Mouse (Mus musculus) thymus, adult 2 months (tissue): Measurements from ENCODE around the gene Hecw2. TPM values are rescaled to one million over a fixed set of nuclear protein-coding genes. Genes with fewer than 3 reads are reported as not detected.
A peak's percentile ranks its signal among the peaks of the same experiment; 100 is the strongest.

Source experiments
- DNase-seq: peaks from one replicate; pipeline ENCODE4 v3.0.0; 2021
- H3K27ac ChIP-seq: fragments of 200-500 bp; 2 replicates; pipeline ENCODE4 v1.5.1; 2012; ENCODE audit warnings: low read length, control low read depth; ENCODE audit not compliant: control insufficient read depth, insufficient read depth
- H3K27me3 ChIP-seq: fragments of 200-500 bp; 2 replicates; pipeline ENCODE4 v1.6.1; 2012; ENCODE audit warnings: mild to moderate bottlenecking, low read length, moderate library complexity, mixed read lengths; ENCODE audit not compliant: control insufficient read depth, insufficient read depth
- H3K36me3 ChIP-seq: fragments of 200-500 bp; 2 replicates; pipeline ENCODE4 v1.6.1; 2012; ENCODE audit warnings: mild to moderate bottlenecking, low read length, moderate library complexity; ENCODE audit not compliant: control insufficient read depth, insufficient read depth
- H3K4me1 ChIP-seq: fragments of 200-500 bp; replicated peaks from 2 replicates; pipeline ENCODE4 v1.6.1; 2012; ENCODE audit warnings: low read length; ENCODE audit not compliant: control insufficient read depth, insufficient read depth
- H3K4me3 ChIP-seq: fragments of 200-500 bp; 2 replicates; pipeline ENCODE4 v1.5.1; 2012; ENCODE audit warnings: mild to moderate bottlenecking, low read length, control low read depth, moderate library complexity; ENCODE audit not compliant: control insufficient read depth, insufficient read depth
- CTCF ChIP-seq: fragments of 200-500 bp; IDR thresholded peaks from 2 replicates; pipeline ENCODE4 v1.5.1; 2012; ENCODE audit warnings: mild to moderate bottlenecking, control low read depth, low read length, moderate library complexity, borderline replicate concordance; ENCODE audit not compliant: control insufficient read depth, poor library complexity, insufficient read depth; ENCODE audit errors: extremely low read depth
- POLR2A ChIP-seq: fragments of 200-500 bp; IDR thresholded peaks from 2 replicates; pipeline ENCODE4 v1.6.1; 2012; ENCODE audit warnings: mild to moderate bottlenecking, low read length, control low read depth, moderate library complexity; ENCODE audit not compliant: control insufficient read depth, poor library complexity, insufficient read depth; ENCODE audit errors: extremely low read depth
- WGBS: fragments of 180-500 bp; shearing (Covaris S2); methylation state at CpG from one replicate; pipeline ENCODE4 v1.1.7; 2018; 5-methylcytosine and 5-hydroxymethylcytosine counted together
- polyA plus RNA-seq: library from polyadenylated mRNA; depleted of rRNA; stranded (reverse); fragments of >200 nt; gene quantifications from 2 replicates; pipeline ENCODE4 v1.2.3, GENCODE M21; 2012; rRNA removed

The Hecw2 gene
- polyA plus RNA-seq = 0.55 and 0.77 TPM in 2 replicates

DNA sequence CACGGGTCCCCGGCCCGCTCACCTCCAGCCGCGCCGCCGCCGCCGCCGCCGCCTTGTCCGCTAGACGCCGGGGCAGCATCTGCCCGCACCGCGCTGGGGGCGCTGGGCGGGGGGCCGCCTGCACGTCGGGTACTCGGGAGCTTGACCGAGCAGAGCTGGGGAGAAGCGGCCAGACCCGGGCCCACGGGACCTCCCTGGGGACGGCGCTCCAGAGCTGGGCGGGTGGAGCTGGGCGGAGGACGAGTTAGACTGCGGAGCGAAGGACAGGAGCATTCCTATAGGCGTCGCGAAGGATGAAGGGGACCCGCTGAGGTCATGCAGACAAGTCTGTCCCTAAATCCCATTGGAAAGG is at the start of gene Hecw2:
Gene Hecw2, minus strand, starts transcription at position 215 of the 352 bp plus-strand sequence.
- DNase-seq = no peak
- no peak within 1 kb of the TSS for H3K27ac ChIP-seq
- H3K4me3 ChIP-seq = peak within 1 kb of the TSS; percentile 34

DNA sequence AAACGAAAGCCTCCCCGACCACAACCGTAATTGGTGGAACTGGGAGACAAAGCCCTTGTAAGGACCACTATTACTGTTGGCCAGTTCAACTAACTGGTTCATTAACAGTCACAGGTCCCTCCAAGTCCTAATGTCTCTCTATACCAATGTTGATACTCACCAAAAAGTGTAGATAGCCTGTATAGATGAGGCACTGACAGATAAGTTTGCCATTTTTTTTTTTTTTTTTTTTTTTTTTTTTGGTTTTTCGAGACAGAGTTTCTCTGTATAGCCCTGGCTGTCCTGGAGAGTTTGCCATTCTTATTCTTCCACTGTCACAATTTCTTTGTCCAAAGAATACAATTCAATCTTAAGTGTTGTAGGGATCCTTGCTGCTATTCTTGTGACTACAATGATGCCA is 47.8 kb upstream of the Hecw2 start:
- Histone ChIP-seq H3K27me3 (no peaks in the 10 kb centered on the region), H3K36me3 (no peaks in the 10 kb centered on the region), H3K27ac (no peak overlapping the region), H3K4me1 (no peaks in the 10 kb centered on the region), H3K4me3 (no peak overlapping the region)
- 88% methylated on average over 4 of the region's 4 CpGs for WGBS
- no peak for DNase-seq
- TF ChIP-seq POLR2A (no peak), CTCF (no peak)

More for the DNA sequence above, at the start of gene Hecw2:
- no peaks in the 10 kb centered on the region for H3K36me3 ChIP-seq
- WGBS = 4% methylated on average over 38 of the region's 38 CpGs
- H3K4me1 ChIP-seq = no peaks in the 10 kb centered on the region
- no peak for TF ChIP-seq POLR2A
- no peak for TF ChIP-seq CTCF
- H3K27me3 ChIP-seq = peaks cover 16% of the 10 kb centered on the region

DNA sequence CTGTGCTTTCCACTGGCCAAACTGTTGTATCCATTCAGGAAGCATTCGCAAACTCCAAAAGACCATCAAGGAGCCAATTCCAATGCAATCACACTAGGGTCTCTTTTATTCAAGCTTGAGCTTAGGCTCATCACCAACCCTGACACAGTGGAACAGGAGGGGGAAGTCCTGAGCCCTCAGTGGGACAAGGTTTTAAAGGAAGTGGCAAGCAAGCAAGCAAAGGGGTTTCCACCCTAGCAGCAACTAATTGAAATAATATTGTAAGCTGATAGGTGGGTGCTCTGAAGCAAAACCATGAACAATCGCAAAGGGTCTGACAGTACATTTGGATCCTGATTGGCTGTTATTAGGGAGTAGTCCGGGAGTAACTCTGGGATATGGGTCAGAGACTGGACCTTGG is 25.3 kb upstream of the Hecw2 start:
- 96% methylated on average over 3 of the region's 3 CpGs for WGBS
- no peak for DNase-seq
- no peaks in the 10 kb centered on the region for H3K27me3 ChIP-seq
- H3K4me1 ChIP-seq = no peaks in the 10 kb centered on the region
- TF ChIP-seq CTCF (no peak), POLR2A (no peak)
- H3K4me3 ChIP-seq = no peak overlapping the region
- H3K36me3 ChIP-seq = no peaks in the 10 kb centered on the region
- no peak overlapping the region for H3K27ac ChIP-seq

DNA sequence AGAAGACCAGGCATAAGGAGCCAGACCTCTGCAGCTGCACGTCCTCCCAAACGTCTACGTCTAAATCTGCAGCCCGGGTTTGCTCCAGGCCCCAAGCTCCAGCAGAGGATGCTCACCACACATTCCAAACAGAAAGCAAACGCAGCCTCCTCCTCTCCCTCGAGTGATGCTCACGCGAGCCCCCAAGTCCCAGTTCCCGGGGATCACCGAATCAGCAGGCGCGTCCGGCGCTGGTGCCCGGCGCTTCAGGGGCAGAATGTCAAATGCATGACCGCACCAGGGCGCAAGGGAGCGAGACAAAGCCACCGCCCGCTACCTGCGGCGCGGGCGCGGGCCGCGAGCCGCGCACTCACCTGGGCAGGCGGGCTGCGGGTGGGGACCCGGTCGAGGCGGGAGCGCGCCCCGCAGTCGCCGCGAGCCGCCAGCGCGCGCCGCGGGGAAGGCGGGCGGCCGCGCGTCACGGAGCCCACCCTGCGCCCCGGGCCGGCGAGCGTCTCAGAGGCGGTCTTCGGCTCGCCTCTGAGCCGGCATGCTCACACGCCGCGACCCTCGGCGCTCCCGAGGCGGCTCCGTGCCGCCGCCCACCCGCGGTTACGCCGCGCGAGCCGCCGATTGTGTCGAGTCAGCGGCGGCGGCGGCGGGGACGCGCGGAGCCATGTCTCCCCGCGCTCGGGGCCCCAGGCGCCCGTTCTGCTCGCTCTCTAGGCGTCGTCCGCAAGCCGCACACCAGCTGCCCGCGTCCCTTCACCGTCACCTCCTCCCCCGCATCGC is 600 bp downstream of the Hecw2 start:
- no peak for TF ChIP-seq POLR2A
- Histone ChIP-seq H3K36me3 (no peaks in the 10 kb centered on the region), H3K4me1 (no peaks in the 10 kb centered on the region), H3K4me3 (peak overlapping the region; percentile 34), H3K27ac (no peak overlapping the region), H3K27me3 (peaks cover 16% of the 10 kb centered on the region)
- peak; percentile 3 for DNase-seq
- WGBS = under 1% methylated on average over 87 of the region's 104 CpGs

DNA sequence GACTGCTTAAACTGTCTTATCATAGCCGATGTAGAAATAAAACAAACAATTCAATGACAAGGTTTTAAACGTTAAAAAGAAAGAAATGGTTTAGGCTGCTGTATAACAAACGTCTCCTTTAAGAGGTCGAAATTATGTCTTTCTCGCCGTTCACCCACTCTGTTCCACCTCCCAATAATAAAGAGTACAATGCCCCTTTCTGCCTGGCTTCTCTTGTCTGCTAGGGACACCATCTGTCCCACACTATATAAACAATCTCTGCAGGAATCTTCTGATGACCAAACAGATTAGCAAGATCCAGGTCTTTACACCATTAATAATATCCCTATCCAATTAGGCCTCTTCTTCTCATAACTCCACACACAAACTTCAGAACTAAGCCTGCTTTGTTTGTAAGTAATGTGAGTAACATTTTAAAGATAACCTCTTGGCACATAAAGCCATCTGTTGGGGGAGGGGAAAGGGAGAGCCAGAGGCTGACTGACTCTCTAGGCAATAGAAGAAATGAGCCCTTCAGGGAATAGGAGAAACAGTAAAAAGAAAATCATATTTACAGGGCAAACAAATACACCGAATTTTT is 1.7 kb downstream of the Hecw2 start:
- no peak for TF ChIP-seq CTCF
- TF ChIP-seq POLR2A = no peak
- WGBS = 69% methylated on average over 7 of the region's 7 CpGs
- Histone ChIP-seq H3K27me3 (peaks cover 16% of the 10 kb centered on the region), H3K4me3 (no peak overlapping the region), H3K4me1 (no peaks in the 10 kb centered on the region), H3K27ac (no peak overlapping the region), H3K36me3 (no peaks in the 10 kb centered on the region)
- no peak for DNase-seq

DNA sequence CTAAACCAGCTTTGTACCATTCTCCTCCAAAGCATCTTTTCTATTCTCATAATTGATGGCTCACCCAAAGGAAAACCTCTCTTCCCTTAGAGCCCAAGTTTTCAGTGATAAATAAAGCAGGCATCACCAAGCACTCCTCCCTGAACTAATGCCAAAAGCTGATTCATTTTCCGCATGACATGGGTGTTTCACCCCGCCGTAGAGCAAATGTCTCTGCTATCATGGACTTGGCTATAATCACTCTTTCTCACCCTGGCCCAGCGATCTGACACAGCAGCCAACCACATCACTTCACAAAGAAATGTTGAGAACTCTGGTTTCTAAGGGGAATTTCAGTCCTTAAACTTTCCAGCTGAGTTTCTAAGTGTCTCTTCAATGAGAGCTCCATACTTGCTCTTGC is 7.4 kb downstream of the Hecw2 start:
- Histone ChIP-seq H3K36me3 (no peaks in the 10 kb centered on the region), H3K27me3 (no peaks in the 10 kb centered on the region), H3K4me1 (no peaks in the 10 kb centered on the region), H3K4me3 (no peak overlapping the region), H3K27ac (no peak overlapping the region)
- no peak for TF ChIP-seq CTCF
- no peak for TF ChIP-seq POLR2A
- WGBS = 94% methylated on average over 4 of the region's 4 CpGs
- no peak for DNase-seq
